Mouse (Mus musculus): Measurements from ENCODE around the gene Hoxa6.

DNA sequence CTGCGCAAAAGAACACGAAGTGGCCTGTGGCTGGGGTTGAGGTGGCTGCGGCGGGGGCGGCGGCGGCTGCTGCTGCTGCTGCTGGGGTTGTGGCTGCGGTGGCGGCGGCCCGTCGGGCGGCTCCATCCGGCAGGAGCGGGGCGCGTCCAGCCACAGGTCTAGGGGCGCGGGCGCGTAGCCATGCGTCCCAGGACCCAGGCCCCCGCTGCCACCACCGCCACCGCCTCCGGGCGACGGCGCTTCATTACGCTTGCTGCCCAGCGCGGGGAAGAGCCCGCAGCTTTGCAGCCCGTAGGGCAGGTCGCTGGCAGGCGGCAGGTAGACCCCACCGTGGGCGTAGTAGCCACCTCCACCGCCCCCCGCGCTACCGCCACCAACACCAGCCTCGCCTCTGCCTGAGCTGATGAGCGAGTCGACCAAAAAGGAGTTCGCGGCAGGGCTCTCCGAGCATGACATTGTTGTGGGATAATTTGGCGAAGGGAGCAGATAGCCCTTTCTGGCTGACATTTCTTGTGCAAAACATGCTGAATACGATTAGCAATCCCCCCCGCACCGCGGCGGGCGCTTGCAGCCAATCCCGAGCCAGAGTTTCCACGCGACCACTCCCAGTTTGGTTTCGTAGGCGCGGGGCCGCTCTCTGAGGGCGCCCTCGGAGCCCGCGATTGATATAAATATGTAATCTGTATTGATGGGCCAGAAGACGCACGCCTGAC, 26.1 kb upstream of the Hoxa6 start:
- TF ChIP-seq CTCF (conservative IDR thresholded peaks at IDR 0.05; ENCODE audit: low read length) (no peak), NANOG (IDR thresholded peaks at IDR 0.05; ENCODE audit: borderline replicate concordance, low read length) (no peak), POU5F1 (IDR thresholded peaks at IDR 0.05; ENCODE audit: borderline replicate concordance, low read length) (no peak)
